Mouse (Mus musculus) kidney, adult 2 months (tissue): ENCODE data around the gene Hs1bp3.

Source experiments
- CTCF ChIP-seq: fragments of 200-500 bp; conservative IDR thresholded peaks from 2 replicates; pipeline ENCODE4 v1.5.1; 2011; ENCODE audit warnings: low read depth, mild to moderate bottlenecking, control low read depth, low read length, moderate library complexity, mixed read lengths; ENCODE audit not compliant: insufficient read depth, insufficient read length
- POLR2A ChIP-seq: fragments of 200-500 bp; IDR thresholded peaks from one replicate; pipeline ENCODE4 v1.6.1; 2011; ENCODE audit warnings: low read depth, low read length, control low read depth

GRCm38 (mm10) chr12:8345539-8345938, 32.3 kb downstream of the Hs1bp3 start:
- no peak for TF ChIP-seq CTCF
- TF ChIP-seq POLR2A = no peak
